Mouse (Mus musculus) spleen, postnatal 4 days (tissue): ENCODE measurements around the gene Mccc2.

Experiments
- DNase-seq, 2 experiments: peaks; one replicate each; pipeline ENCODE4 v3.0.0; 2022; ENCODE audit warnings: low spot score in 2 of 2

Mccc2 gene

DNA sequence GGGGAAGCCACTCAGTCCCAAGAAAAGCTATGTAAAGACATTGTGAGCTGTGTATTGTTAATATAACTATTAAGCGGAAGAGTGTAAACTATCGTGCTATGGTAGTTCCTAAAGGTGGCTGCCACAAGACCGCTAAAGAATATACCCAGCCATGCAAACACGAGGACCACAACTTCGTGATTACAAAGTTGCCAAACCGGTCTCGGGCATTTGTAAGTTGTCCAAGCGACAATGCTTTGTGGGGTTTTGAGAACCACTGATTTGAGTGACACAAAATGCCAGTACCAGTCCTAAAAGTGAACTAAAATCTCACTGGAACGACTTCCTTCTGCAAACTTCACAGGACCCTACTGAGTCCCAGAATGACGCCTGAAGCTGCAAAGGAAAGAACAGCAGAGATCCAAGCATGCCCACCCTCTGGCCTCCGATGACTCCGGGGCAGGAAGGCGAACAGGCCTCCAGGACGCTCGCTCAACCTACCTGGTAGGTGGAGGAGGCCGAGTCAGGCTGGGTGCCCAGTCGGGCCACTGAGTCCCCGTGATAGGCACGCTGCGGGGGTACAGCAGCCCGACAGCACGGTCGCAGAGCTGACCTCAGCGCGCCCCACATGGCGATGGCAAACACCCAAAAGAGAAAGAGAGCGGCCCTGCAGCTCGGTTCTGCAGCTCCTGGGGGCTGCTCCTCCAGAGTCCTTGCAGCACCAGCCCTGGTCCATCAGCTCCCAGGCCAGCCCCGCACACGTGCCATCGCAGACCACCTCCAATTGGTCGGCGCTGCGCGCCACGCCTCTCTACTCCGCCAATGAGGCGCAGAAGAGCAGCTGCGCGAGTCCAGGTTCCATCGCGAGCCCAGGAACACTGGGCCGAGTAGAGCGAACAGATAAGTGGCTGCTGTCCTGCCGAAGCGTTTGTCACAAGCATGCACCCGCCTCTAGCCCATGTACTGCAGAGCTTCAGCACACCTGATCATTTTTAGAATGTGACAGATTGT is at the start of gene Mccc2:
TSS of gene Mccc2 (minus strand) at position 734 of the 990 bp plus-strand sequence.
- peak; percentile 74 to 85 for DNase-seq

DNA sequence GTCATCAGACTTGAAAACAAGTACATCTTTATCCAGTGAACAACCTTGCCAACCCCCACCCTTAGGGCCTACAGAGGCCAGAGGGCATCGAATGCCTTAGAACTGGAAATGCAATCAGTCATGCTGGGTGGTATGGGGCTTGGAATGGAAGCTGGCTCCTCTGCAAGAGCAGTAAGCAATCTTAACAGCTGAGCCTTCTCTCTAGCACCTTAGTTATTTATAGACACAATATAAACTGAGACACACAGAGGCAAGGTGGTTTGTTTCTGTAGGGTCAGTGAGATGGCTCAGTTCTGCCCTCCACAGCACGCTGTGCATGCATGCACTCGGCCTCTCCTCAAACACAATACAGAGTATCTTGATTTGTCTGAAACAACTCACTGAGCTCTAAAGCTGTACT is 48.5 kb upstream of the Mccc2 start:
- no peak for DNase-seq

DNA sequence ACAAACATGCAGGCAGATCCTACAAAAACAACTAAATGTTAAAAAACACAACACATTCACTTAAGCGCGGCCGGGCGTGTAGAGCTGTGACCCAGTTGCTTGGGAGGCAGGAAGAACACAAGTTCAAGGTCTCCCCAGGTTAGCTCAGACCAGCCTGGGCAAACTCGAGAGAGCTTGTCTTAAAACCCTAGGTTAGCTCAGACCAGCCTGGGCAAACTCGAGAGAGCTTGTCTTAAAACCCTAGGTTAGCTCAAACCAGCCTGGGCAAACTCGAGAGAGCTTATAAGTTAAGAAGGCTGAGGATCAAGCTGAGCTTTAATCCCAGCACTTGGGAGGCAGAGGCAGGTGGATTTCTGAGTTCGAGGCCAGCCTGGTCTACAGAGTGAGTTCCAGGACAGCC is 42.3 kb upstream of the Mccc2 start:
- DNase-seq, result peak in 1 of 2 experiments; percentile 15

DNA sequence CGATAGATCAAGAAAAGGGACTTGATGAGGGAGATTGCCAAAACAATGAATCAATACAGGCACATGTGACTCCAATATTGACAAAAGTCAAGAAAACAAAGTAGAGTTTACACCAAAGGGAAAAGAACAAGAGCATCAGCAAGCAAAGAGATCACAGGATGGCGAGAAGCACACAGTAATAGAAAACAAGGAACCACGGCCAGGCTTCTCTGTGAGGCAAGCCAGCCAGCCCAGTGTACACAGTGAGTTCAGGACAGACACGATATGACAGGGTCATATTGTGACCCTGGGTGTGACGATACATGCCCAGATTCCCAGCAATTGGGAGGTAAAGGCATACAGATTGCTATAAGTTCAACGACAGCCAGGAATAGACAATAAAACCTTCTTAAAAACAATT is 10.6 kb upstream of the Mccc2 start:
- DNase-seq, result no peak

DNA sequence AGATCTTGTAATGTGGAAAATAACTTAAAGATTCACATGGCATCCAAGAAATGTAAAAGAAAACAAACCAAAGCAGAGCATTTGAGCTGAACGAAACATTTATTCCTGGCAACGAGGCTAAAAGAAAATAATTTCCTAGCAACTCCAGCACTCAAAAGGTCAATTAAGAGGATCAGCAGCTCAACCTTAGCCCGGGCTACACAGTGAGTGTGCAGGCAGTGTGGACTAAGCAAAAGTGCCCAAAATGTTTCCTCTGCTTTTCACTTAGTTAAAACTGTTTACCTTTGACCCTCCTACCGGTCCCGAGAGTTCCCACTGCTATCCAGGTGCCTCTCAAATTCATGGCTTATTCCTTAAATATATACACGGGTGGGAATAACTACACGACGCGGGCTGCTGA is 1.5 kb upstream of the Mccc2 start:
- no peak for DNase-seq

DNA sequence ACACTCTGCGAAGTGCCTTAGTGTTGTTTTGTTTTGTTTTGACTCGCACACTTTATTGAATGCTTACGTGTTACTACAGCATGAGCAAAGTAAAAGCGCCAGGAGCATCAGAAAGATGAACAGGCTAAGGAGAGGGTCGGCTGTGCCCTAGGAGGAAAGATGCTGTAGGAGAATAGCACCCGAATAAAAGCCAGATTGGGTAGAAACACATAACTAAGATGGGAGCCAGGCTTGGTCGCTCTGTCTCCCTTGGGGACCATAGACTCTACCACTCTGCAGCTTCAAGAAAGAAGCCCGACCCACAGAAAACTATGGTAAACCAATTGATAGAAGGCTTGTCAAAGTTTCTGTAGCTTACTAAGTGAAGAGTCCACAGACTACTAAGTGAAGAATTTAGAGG is 498 bp upstream of the Mccc2 start:
- no peak for DNase-seq

DNA sequence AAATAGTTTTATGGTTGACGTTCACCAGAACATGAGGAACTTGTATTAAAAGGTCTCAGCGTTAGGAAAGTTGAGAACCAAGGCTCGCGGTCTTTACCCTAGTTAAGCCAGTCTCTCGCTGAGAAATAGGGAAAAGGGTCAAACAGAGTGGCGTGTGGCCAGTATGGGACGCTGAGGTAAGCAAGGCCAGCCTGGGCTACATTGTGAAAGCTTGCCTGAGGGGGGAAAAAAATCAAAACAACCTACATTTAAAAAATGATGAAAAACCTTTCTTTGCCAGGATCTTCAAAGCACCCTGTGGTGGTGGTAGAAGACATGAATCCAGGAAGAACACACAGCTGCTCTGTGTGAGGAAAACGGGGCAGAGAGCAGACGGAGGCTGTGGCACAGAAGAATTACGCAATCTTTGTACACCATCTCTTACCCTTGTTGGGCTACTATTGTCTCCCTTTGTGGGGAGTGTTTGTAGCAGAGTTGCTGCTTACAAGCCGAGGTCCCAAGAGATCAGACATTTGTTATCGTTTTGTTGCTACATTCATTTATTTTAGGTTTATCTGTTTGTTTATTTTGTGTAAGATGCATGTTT is 9.4 kb downstream of the Mccc2 start:
- DNase-seq, result no peak

DNA sequence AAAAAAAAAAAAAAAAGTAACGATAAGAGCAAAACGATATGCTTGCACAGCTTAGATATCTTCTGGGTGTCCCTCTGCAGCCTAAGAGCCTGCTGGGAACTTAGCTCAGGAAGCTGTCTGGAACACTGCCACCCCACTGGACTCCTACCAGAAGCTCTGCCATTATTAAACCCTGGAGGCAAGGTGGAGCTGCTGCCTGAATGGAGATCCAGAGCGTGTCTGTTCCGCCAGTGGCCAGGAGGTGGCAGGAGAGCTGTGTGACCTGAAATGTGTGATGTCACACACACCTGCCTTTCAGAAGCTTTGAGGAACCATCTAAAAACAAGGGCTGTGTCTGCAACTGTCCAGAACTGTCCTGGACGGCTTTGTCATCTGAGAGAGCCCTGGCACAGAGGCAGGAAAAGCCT is 13.6 kb downstream of the Mccc2 start:
- peak; percentile 76 to 88 for DNase-seq

DNA sequence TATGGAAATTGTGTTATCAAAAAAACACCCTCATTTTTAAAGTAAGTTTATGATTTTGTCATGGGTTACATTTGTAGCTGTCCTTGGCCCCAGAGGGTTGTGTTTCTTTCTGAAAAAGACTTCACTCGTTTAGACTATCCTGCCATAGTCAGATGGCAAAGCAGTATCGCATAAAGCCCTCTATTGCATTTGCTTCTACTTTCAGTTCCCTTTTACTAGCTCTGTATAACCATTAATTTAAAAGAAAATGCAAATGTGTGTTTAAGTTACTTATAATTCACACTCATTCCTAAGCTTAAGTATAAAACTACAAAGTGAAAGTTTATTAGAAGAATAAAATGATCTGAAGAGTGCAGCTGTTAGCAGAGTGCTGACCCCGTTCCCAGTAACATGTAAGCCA is 16.4 kb downstream of the Mccc2 start:
- no peak for DNase-seq

DNA sequence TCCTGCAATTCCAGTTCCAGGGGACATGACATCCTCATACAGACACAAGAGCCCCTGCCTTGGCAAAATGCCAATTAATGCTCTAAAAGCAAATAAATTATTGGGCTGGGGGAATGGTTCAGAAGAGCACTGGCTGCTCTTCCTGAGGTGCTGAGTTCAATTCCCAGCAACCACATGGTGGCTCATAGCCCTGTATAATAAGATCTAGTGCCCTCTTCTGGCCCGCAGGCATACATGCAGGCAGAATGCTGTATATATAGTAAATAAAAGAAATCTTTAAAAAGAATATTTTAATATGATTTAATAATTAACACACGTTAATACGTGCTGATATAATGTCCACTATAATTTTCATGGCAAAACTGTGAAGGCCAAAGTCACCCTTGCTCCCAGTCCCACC is 17.3 kb downstream of the Mccc2 start:
- no peak for DNase-seq

DNA sequence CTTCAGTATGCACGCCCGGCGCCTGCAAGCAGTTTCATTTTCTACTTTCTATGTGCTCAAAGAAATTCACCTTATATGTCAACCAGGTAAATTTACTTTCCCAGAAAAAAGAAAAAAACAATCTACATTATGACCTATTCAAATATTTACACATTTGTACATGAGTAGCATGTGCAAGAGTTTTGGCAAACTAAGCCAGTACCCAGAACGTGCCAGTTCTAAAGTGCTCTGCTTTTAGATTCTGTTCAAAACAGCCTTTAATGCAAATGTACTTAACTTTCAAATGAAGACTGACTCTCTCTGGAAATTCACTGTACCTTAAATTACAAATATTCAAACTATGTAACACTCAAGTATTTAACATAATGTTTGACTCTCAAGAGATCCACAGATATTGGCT is 25.8 kb downstream of the Mccc2 start:
- no peak for DNase-seq

DNA sequence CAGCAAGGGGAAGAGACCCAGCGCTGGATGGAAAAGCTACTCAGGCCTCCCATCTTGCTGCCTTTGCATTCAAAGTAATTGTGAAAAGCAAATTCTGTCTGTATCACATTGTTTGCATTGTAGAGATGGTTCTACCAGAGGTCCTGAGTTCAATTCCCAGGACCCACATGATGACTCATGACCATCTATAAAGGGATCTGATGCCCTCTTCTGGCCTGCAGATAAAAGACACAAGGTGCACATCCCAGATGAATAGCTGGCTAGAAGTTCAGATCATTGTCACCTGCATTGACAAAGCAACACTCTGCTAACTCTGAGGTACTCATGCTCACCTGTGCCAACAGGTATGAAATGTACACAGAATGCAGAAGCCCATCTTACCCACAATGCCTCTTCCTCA is 32.1 kb downstream of the Mccc2 start:
- DNase-seq, result no peak

DNA sequence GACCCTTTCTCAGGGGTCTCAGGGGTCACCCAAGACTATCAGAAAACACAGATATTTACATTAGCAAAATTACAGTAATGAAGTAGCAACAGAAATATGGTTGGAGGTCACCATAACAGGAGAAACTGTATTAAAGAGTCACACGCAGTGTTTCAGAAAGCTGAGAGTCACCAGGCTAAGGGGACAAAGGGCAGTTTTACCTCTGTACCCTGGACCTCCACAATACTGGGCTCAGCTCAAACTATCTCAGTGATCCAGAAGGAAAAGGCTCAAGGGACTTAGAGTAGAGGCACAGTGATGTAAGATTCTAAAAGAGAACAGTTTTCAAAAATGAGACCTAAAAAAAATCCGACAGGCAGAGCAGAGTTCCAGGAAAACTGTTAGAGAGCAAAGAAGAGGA is 36.0 kb downstream of the Mccc2 start:
- no peak for DNase-seq

DNA sequence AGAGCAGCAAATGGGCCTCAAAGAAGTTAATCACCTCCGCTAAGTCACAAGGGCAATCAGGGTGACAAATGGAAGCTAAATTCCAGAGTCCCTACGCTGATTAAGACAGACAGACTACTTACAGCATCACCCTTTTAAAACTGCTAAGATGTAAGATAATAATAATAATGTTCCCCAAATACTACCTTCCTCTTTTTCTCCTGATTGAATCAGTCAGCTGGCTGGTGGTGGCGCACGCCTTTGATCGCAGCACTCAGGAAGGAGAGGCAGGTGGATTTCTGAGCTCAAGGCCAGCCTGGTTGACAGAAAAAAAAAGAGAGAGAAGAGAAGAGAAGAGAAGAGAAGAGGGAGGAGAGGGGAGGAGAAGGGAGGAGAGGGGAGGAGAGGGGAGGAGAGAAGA is 45.4 kb downstream of the Mccc2 start:
- no peak for DNase-seq

DNA sequence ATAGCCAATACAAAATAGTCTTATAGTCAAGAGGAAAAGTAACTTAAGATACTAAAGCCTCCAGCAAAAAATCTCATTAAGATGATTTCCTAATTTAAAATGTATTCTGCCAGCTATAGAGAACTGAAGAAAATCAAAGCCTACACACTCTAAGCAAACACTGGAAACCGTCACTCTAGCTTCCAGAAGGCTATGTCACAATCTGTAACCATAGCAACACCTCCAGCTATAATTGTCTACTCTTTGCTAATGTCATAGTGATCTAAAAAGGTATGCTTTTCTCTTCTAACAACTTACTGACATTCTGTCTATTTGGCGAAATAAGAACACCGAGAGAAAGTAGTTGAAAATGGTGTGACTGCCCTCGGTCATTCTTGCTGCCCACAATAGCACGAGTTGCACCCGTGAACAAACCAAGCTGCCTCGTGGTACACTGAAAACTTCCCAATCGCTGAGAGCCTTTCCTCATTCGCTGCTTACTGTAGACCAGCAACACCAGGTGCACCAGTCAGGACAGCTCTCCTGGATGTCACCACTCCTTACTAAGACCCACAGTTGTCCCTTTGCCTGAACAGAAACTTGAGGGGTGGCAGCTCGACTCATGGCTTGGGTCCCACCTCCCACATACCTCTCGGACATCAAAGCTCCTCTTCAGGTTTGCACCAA is 48.3 kb downstream of the Mccc2 start:
- DNase-seq, result no peak

DNA sequence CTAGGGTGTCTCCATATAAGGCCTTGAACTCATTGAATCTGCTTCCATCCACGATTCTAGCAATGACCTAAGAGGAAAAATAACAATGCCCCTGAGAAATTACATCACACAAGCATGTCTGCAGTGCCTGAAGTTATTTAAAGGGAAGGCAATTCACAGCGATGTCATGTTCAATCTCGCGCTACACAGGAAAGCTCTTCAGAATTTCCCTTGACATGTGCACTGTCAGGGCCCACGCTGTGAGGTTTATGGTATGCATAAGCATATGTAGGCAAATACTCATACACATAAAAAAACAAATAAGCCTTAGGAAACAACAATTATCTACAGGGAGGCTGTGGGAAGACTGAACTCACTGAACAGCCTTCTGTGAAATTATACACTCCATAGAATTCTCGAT is 51.6 kb downstream of the Mccc2 start:
- DNase-seq, result no peak

DNA sequence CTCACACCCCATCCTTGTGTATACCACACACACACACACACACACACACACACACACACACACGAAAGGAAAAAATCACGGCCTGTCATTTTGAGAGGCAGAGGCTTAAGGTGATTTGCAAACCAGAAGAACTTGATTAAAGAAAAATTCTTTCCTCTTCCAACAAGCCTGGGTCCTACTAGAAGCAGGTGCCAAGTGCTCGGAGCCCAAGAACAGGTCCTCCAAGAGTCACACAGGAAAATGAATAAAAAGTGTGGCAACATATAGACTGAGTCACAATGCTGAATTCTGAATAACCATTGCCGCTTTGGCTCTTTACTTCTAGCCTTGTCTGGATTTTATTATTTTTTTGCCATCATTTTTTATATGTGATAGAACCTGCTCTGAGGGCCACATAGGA is 53.8 kb downstream of the Mccc2 start:
- no peak for DNase-seq

DNA sequence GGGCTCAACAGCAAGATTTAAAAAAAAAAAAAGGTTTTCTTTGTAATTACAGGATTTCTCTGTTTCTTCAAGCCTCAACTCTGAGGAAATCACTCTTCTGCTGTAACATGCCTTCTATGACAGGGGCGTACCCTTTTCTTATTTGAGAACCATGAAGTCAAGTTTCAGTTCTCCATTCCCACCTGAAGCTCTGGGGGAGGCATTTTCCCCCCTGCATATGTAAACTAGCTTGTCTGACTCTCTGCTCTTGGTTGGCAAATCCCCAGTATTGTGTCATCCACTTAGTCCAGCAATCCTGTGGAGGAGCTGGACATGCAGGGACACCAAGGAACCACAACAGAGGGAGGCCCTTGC is 59.9 kb downstream of the Mccc2 start:
- peak in 1 of 2 experiments; percentile 16 for DNase-seq

DNA sequence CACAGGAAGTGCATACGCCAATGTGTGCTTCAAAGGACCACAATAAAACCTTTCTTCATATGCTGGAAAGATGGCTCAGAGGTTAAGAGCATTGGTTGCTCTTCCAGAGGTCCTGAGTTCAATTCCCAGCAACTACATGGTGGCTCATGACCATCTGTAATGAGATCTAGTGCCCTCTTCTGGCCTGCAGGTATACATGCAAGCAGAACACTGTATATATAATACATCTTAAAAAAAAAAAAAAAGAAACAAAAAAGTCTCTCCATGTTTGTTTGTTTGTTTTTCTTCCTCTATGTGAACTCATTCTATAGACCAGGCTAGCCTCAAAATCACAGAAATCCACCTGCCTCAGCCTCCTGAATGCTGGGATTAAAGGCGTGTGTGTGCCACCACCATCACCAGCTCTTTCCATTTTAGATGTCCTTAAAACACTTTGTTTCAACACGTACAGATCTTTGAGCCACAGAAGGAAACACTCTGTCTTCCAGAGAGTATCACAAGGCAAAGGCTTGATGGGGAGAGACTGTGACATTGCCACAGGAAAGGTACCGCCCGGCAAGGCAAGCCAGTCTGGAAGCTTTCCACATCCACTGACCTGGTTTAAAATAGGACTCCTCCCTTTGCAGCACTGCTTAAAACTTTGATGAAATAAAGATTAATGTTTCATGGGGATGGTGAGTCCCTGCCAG is 60.4 kb downstream of the Mccc2 start:
- DNase-seq, result no peak

DNA sequence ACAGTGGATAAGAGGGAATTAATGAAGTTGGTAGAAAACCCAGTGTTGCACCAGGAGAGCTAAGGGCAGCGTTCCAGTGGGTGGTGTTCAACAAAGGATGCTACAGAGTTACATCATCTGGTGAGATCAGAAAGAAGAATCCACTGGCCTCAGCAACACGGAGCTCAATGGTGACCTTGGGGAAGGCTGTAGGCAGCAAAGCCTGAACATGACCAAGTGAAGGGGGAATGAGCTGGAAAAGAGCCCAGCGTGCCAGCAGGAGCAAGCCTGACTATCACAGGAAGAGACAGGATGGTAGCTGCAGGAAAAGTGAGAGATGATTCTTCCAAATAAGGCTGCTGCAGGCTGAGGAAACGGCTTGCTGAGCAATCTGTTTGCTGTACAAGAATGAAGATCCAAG is 68.0 kb downstream of the Mccc2 start:
- DNase-seq, result no peak

DNA sequence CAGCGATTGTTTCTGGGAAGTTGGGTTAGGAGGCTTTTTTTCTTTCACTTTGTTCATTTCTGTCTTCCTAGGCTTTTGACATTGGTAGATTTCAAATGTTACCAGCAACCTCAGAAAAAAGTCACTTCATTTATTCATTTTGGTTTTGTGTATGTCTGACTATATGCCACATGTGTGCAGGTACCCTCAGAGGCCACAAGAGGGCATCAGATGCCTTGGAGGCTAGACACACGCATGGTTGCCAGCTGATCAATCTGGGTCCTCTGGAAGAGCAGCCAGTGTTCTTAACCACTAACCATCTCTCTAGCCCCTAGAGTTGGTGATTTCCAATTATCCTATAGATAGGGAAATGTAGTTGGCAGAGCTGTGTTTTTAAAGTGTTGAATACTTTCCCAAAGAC is 71.9 kb downstream of the Mccc2 start:
- no peak for DNase-seq

DNA sequence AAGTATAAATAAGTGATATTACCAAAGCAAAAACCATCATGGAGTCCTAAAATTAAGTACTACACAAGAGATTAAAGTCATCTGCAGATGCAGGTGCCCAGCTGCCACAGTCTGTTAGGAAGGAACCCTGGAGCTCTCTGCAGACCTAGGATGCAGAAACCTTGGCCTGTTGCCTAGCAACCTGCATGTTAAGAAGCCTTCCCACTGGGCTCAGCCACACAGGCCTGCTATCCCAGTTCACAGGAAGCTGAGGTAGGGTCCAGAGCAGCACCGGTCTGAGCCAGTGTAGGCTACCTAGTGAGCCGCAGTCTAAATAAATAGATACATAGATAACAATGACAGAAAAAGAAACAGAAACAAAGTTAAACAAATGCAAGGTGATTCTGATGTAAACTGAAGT is 74.8 kb downstream of the Mccc2 start:
- no peak for DNase-seq
